Mouse (Mus musculus): ENCODE results near the gene Zscan5b. TPM values are rescaled to one million over a fixed set of nuclear protein-coding genes. Genes with fewer than 3 reads are reported as not detected.
"Not testable (repeated sequence)": the region's sequence is repeated elsewhere in the genome, so short reads cannot be mapped to it uniquely, and the experiment has no call there.

Zscan5b gene
- polyA plus RNA-seq (2016; fragmentation: Nextera tagmentation; extraction: Ambion mirVana) = not detected in 2 replicates

DNA sequence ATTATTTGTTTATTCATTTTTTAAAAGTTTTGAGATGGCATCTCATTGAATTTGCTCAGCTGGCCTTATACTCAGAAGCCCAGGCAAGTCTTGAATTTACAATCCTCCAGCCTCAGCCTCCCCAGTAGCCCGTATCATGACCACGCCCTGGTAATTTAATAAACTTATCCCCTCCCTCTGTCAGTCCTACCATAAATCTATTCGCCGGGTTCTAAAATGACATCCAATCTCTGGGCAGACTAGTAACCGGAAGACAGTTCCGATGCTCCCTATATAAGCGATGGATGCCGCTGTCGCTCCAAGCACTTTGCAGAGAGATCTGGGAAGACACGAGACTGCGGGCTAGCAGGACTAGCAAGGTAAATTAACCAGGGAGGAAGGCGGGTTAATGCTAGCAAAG is at the start of gene Zscan5b:
Gene Zscan5b (plus strand): TSS at position 301 of the 400 bp plus-strand sequence.
- no peak within 1 kb of the TSS for H3K27ac ChIP-seq (ENCODE audit: poor library complexity, severe bottlenecking)
- no peaks in the 10 kb centered on the region for H3K27me3 ChIP-seq (replicated peaks)
- H3K9ac ChIP-seq = no peak within 1 kb of the TSS
- H3K36me3 ChIP-seq = no peaks in the 10 kb centered on the region
- ATAC-seq (ENCODE audit: insufficient number of reproducible peaks, low FRiP score) = no peak
- WGBS = 88% methylated on average over 12 of the region's 12 CpGs
- no peaks in the 10 kb centered on the region for H3K4me1 ChIP-seq (replicated peaks)
- no peak within 1 kb of the TSS for H3K4me3 ChIP-seq
- H3K4me2 ChIP-seq = no peak within 1 kb of the TSS
- peaks cover 22% of the 10 kb centered on the region for H3K9me3 ChIP-seq (replicated peaks)

DNA sequence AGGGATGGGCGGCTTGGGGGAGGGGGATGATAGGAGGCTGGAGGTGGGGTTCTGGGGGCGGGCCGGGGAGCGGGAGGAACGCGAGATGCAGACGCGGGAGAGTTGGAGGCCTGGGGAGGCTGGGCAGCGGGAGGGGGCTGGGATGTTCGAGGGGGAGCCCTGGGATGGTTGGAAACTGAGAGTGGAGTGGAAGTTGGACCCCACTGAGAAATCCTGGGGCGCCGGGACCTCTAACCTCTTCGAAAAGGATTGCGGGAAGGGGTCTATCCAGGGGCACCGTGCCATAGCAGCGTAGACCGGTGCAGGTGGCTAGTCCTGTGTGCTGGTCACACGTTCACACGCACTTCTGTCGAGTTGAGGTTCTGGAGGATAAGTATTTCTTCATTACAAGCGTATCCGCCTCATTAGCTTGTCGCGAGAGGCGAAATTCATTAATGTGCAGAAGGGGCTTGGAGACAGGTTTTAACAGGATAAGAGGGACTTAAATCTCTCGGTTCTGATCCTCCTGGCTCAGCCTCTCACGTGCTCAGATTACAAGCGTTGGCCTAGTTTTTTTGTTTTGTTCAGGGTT is 49.3 kb upstream of the Zscan5b start:
- H3K36me3 ChIP-seq = peaks cover 7% of the 10 kb centered on the region; the same call in 1 of the 2 replicates
- no peaks in the 10 kb centered on the region for H3K9me3 ChIP-seq (replicated peaks)
- H3K4me1 ChIP-seq (replicated peaks) = peaks cover 18% of the 10 kb centered on the region
- H3K4me2 ChIP-seq = peak overlapping the region; percentile 98
- peak; percentile 53 for ATAC-seq (ENCODE audit: insufficient number of reproducible peaks, low FRiP score)
- WGBS = under 1% methylated on average over 27 of the region's 28 CpGs
- H3K27ac ChIP-seq (ENCODE audit: poor library complexity, severe bottlenecking) = peak overlapping the region; percentile 21; the same call in 1 of the 2 replicates
- H3K9ac ChIP-seq = peak overlapping the region; percentile 91
- peak overlapping the region; percentile 88 for H3K4me3 ChIP-seq
- no peaks in the 10 kb centered on the region for H3K27me3 ChIP-seq (replicated peaks)

DNA sequence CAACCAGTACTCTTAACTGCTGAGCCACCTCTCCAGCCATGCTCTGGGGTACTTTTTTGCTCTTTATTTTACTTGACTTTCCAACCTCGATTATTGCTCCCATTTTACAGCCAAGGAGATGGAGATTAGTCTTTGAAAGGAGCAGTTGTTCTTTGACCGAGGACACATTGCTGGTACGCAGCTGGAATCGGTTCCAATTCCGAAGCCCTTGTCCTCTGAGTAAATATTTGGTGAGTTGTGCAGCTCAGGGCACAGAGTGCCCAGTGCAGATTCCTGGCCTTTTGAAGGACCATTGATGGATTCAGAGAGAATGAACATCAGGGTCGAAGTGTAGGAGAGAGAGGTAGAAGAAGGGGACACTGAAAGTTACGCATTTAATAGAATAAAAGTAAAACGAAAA is 48.2 kb upstream of the Zscan5b start:
- Histone ChIP-seq H3K36me3 (peaks cover 17% of the 10 kb centered on the region), H3K4me3 (no peak overlapping the region), H3K4me1 (replicated peaks) (peaks cover 18% of the 10 kb centered on the region), H3K9ac (no peak overlapping the region), H3K27me3 (replicated peaks) (no peaks in the 10 kb centered on the region), H3K27ac (ENCODE audit: poor library complexity, severe bottlenecking) (no peak overlapping the region), H3K4me2 (no peak overlapping the region), H3K9me3 (replicated peaks) (no peaks in the 10 kb centered on the region)
- WGBS = 91% methylated on average over 8 of the region's 8 CpGs
- ATAC-seq (ENCODE audit: insufficient number of reproducible peaks, low FRiP score) = no peak

DNA sequence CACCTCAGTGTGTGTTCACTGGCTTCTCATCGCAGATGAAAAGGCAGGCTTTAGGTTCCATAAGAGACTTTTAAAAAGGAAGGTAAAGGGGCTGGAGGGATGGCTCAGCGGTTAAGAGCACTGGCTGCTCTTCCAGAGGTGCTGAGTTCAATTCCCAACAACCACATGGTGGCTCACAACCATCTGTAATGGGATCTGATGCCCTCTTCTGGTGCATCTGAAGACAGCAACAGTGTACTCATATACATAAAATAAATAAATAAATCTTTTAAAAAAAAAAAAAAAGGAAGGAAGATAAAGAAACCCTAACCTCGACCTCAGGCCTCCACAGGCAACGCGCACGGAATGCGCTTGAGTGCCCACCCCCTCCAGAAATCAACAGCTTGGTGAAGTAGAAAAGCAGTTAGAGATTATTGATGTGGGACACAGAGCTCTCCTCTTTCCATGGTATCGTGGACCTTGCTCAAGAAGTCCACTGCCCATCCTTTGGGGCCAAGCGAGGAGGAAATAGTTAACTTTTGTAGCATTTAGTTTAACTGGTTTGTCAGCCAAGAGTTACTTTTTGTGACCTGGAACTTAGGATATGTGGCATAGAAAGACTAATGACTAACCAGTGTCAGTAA is 47.6 kb upstream of the Zscan5b start:
- 69% methylated on average over 9 of the region's 9 CpGs for WGBS
- not testable (repeated sequence) for H3K4me2 ChIP-seq; H3K9me3 ChIP-seq (replicated peaks); H3K4me3 ChIP-seq; H3K27me3 ChIP-seq (replicated peaks); ATAC-seq (ENCODE audit: insufficient number of reproducible peaks, low FRiP score); H3K27ac ChIP-seq (ENCODE audit: poor library complexity, severe bottlenecking); H3K9ac ChIP-seq
- H3K36me3 ChIP-seq = peaks cover 20% of the 10 kb centered on the region
- H3K4me1 ChIP-seq (replicated peaks) = peaks cover 18% of the 10 kb centered on the region

DNA sequence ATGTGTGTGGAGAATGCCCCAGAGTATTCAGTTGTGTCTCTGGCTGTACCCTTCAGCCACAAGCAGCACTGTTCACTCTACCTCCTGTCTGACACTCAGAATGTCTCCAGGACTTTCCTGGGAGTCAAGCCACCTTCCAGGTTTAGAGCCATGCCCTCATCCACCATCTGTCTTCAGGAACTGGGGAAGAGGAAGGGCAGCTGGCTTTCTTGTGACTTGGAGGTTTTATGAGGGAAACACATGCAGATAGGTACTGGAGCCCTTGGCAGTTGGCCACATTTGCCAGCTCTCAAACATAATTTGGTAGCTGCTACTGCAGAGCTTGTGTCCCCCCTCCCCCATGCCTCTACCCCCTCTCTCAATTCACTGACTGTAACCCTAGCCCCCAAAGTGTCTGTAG is 43.1 kb upstream of the Zscan5b start:
- no peaks in the 10 kb centered on the region for H3K9me3 ChIP-seq (replicated peaks)
- H3K36me3 ChIP-seq = peaks cover 34% of the 10 kb centered on the region
- H3K27me3 ChIP-seq (replicated peaks) = no peaks in the 10 kb centered on the region
- no peak overlapping the region for H3K4me3 ChIP-seq
- no peak overlapping the region for H3K4me2 ChIP-seq
- H3K4me1 ChIP-seq (replicated peaks) = peaks cover 17% of the 10 kb centered on the region
- H3K27ac ChIP-seq (ENCODE audit: poor library complexity, severe bottlenecking) = no peak overlapping the region
- no peak overlapping the region for H3K9ac ChIP-seq
- no peak for ATAC-seq (ENCODE audit: insufficient number of reproducible peaks, low FRiP score)

DNA sequence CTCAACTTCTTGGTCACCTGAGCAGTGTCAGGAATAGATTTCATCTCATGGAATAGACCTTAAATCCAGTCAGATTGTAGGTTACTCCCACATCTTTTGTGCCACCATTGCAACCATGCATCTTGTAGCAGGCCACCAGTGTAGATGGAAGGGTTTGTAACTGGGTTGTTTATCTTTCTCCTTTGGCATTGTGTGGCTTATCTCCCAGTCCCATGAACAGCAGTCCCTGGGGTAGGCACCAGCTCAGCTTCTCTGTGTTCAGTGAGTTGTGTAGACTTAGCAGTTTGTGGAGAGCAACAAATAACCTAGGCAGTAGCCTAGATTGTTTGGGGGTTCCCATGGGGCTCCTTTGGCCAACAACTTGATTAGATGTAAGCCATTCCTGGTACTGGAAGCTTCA is 39.2 kb upstream of the Zscan5b start:
- ATAC-seq (ENCODE audit: insufficient number of reproducible peaks, low FRiP score) = no peak
- H3K36me3 ChIP-seq = peaks cover 62% of the 10 kb centered on the region

DNA sequence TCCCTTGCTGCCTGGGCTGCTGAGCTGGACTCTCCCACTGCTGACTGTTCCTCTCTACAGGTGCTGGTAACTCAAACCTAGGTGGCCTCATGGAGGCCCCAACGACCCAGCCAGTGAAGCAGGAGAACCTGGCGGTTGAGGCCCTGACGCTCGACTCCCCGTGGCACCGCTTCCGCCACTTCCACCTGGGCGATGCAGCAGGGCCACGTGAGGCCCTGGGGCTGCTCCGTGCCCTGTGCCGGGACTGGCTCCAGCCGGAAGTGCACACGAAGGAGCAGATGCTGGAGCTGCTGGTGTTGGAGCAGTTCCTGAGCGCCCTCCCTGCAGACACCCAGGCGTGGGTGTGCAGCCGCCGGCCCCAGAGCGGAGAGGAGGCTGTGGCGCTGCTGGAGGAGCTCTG is 38.3 kb upstream of the Zscan5b start:
- H3K27ac ChIP-seq (ENCODE audit: poor library complexity, severe bottlenecking) = 0 out of 2 replicates have a peak overlapping the region, but pooled peaks have one; percentile 55
- no peak overlapping the region for H3K4me3 ChIP-seq
- H3K9me3 ChIP-seq (replicated peaks) = no peaks in the 10 kb centered on the region
- 93% methylated on average over 19 of the region's 19 CpGs for WGBS
- H3K9ac ChIP-seq = no peak overlapping the region
- ATAC-seq (ENCODE audit: insufficient number of reproducible peaks, low FRiP score) = no peak
- H3K4me2 ChIP-seq = no peak overlapping the region
- peaks cover 64% of the 10 kb centered on the region for H3K36me3 ChIP-seq
- H3K27me3 ChIP-seq (replicated peaks) = peaks cover 6% of the 10 kb centered on the region; the same call in 1 of the 2 replicates
- peaks cover 15% of the 10 kb centered on the region for H3K4me1 ChIP-seq (replicated peaks)

More for the DNA sequence above, 39.2 kb upstream of the Zscan5b start:
- no peak overlapping the region for H3K27ac ChIP-seq (ENCODE audit: poor library complexity, severe bottlenecking)
- no peak overlapping the region for H3K4me2 ChIP-seq
- no peak overlapping the region for H3K4me3 ChIP-seq
- H3K9ac ChIP-seq = no peak overlapping the region
- no peaks in the 10 kb centered on the region for H3K9me3 ChIP-seq (replicated peaks)
- peaks cover 15% of the 10 kb centered on the region for H3K4me1 ChIP-seq (replicated peaks)
- H3K27me3 ChIP-seq (replicated peaks) = no peaks in the 10 kb centered on the region

DNA sequence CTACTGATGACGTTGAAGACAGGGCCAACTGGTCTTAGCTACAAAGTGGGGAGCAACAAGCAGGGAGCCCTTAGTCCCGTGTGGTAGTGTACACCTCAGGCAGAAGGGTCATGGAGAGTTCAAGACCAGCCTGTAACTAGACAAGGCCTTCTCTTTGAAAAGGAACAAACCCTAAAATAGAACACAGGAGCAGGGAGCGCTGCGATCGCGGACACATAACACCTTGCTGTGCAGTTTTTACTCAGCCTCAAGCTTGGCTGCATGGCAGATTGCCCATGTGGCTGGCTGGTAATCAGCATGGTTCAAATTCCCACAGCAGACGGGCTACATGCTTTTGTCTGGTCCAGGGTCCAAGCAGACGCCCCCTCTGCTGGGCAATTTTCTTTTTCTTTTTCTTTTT is 37.6 kb upstream of the Zscan5b start:
- no peaks in the 10 kb centered on the region; the same call in 1 of the 2 replicates for H3K9me3 ChIP-seq (replicated peaks)
- WGBS = 53% methylated on average over 8 of the region's 8 CpGs

DNA sequence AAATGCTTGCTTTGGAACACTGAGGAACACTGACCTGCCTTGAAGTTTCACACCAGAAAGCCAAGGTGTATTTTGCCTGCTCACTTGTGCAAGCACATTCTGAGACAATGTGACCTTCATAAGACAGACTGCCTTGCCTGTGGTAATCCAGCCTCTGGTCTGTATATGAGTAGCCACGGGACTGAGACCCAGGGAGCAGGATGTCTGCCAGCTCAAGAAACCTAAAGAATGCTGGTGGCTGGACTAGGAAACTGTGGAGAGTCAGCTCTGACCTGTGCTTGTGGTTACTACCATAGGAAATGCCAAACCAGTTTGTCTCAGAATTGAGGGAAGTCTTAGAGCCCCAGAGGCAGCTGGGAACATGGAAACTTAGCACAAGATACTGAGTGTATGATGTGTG is 36.7 kb upstream of the Zscan5b start:
- Histone ChIP-seq H3K4me3 (no peak overlapping the region), H3K36me3 (peaks cover 72% of the 10 kb centered on the region), H3K4me2 (no peak overlapping the region), H3K27me3 (replicated peaks) (peaks cover 19% of the 10 kb centered on the region), H3K4me1 (replicated peaks) (peaks cover 15% of the 10 kb centered on the region), H3K9me3 (replicated peaks) (no peaks in the 10 kb centered on the region; the same call in 1 of the 2 replicates), H3K9ac (no peak overlapping the region), H3K27ac (ENCODE audit: poor library complexity, severe bottlenecking) (no peak overlapping the region)
- no peak for ATAC-seq (ENCODE audit: insufficient number of reproducible peaks, low FRiP score)
- 68% methylated on average over 1 of the region's 1 CpGs for WGBS

More for the DNA sequence above, 37.6 kb upstream of the Zscan5b start:
- Histone ChIP-seq H3K4me3 (no peak overlapping the region), H3K36me3 (peaks cover 67% of the 10 kb centered on the region), H3K27me3 (replicated peaks) (peaks cover 13% of the 10 kb centered on the region), H3K4me1 (replicated peaks) (peaks cover 15% of the 10 kb centered on the region), H3K4me2 (0 out of 2 replicates have a peak overlapping the region, but pooled peaks have one; percentile 5), H3K9ac (no peak overlapping the region), H3K27ac (ENCODE audit: poor library complexity, severe bottlenecking) (peak overlapping the region; percentile 55)
- ATAC-seq (ENCODE audit: insufficient number of reproducible peaks, low FRiP score) = 0 out of 2 replicates have a peak, but pooled peaks have one; percentile 38

DNA sequence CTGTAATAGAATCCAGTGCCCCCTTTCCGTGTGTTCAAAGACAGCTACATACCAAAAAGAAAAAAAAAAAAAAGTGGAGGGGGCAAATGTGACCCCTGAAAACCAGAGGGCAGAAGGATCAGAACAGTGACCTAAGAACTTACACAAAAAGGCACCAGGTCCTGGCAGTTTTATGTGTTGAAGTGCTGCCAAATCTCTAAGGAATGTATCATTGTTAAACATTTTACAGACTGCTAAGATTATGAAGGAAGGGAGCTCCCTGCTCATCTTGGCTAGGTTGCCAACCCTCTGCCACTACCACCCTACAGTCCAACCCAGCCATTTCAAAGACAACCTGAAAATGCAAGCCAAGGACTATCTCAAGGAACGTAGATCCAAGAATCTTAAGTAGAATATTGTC is 35.9 kb upstream of the Zscan5b start:
- ATAC-seq (ENCODE audit: insufficient number of reproducible peaks, low FRiP score) = no peak
- no peak overlapping the region for H3K4me3 ChIP-seq
- H3K27ac ChIP-seq (ENCODE audit: poor library complexity, severe bottlenecking) = no peak overlapping the region
- peaks cover 70% of the 10 kb centered on the region for H3K36me3 ChIP-seq
- H3K9ac ChIP-seq = no peak overlapping the region
- H3K27me3 ChIP-seq (replicated peaks) = peaks cover 22% of the 10 kb centered on the region
- WGBS = 88% methylated on average over 2 of the region's 2 CpGs
- H3K4me1 ChIP-seq (replicated peaks) = peaks cover 15% of the 10 kb centered on the region
- no peaks in the 10 kb centered on the region; the same call in 1 of the 2 replicates for H3K9me3 ChIP-seq (replicated peaks)
- no peak overlapping the region for H3K4me2 ChIP-seq

DNA sequence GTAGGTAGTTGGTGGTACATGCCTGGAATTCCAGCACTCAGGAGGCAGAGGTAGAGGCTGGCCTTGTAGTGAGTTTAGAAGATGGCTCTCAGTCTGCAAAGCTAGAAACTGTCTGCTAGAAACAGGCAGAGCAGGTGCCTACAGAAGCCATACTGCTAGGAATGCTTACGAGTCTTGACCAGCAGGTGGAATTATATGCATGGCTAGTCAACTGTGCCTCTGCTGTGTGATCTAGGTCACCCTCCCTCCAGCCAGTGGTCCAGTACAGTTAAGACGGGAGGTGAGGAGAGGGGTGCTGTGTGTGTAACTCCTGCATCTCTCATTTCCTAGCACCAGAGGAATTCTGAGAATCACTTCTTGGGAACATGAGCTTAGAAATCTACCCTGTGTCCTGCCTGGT is 35.3 kb upstream of the Zscan5b start:
- H3K27me3 ChIP-seq (replicated peaks) = peaks cover 22% of the 10 kb centered on the region
- H3K4me1 ChIP-seq (replicated peaks) = peaks cover 15% of the 10 kb centered on the region
- ATAC-seq (ENCODE audit: insufficient number of reproducible peaks, low FRiP score) = no peak
- H3K4me3 ChIP-seq = no peak overlapping the region
- peaks cover 70% of the 10 kb centered on the region for H3K36me3 ChIP-seq
- no peak overlapping the region for H3K4me2 ChIP-seq
- no peak overlapping the region for H3K27ac ChIP-seq (ENCODE audit: poor library complexity, severe bottlenecking)
- WGBS = 79% methylated on average over 2 of the region's 2 CpGs
- H3K9me3 ChIP-seq (replicated peaks) = no peaks in the 10 kb centered on the region; the same call in 1 of the 2 replicates
- H3K9ac ChIP-seq = no peak overlapping the region
